Mouse (Mus musculus): Measurements from ENCODE around the gene Wdr47.

DNA sequence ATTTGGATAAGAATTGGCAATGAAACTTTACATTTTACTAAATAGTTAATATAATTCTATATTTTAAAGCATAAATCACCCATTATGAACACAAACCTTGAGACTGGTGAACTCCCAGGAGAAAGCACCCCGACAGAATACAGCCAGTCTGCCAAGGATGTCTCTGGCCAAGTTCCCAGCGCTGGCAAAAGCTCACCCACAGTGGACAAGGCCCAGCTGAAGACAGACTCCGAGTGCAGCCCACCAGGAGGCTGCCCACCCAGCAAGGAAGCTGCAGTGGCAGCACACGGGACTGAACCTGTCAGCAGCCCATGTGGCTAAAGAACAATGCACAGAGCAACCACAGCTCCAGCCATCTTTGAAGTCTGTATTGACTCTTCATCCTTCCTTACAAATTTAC is 85.5 kb downstream of the Wdr47 start:
- TF ChIP-seq CTCF (IDR thresholded peaks at IDR 0.05; ENCODE audit: borderline replicate concordance, control insufficient read depth, extremely low read depth, insufficient read depth, low read length, poor library complexity) = no peak
- TF ChIP-seq POLR2A (IDR thresholded peaks at IDR 0.05; ENCODE audit: control insufficient read depth, extremely low read depth, insufficient read depth, low read length, poor library complexity) = no peak
